Mouse (Mus musculus) olfactory bulb, adult 2 months (tissue): ENCODE measurements around the gene Hoxb8. TPM values are rescaled to one million over a fixed set of nuclear protein-coding genes. Genes with fewer than 3 reads are reported as not detected.
A peak's percentile ranks its signal among the peaks of the same experiment; 100 is the strongest.

ENCODE experiments used
- H3K27ac ChIP-seq: fragments of 200-500 bp; 2 replicates; pipeline ENCODE4 v1.5.1; 2012; ENCODE audit warnings: low read depth, low read length; ENCODE audit not compliant: insufficient read depth
- H3K4me1 ChIP-seq: fragments of 200-500 bp; 2 replicates; pipeline ENCODE4 v1.6.1; 2012; ENCODE audit warnings: low read length; ENCODE audit not compliant: control insufficient read depth, insufficient read depth
- H3K4me3 ChIP-seq: fragments of 200-500 bp; 2 replicates; pipeline ENCODE4 v1.5.1; 2012; ENCODE audit warnings: mild to moderate bottlenecking, low read depth, low read length, moderate library complexity; ENCODE audit not compliant: insufficient read depth
- CTCF ChIP-seq: fragments of 200-500 bp; IDR thresholded peaks from 2 replicates; pipeline ENCODE4 v1.5.1; 2012; ENCODE audit warnings: low read depth, mild to moderate bottlenecking, low read length, moderate library complexity; ENCODE audit not compliant: insufficient read depth
- POLR2A ChIP-seq: fragments of 200-500 bp; IDR thresholded peaks from 2 replicates; pipeline ENCODE4 v1.6.1; 2012; ENCODE audit warnings: mild to moderate bottlenecking, low read depth, low read length, moderate library complexity; ENCODE audit not compliant: insufficient read depth
- WGBS: fragments of 180-500 bp; shearing (Covaris S2); methylation state at CpG from one replicate; pipeline ENCODE4 v1.1.7; 2018; 5-methylcytosine and 5-hydroxymethylcytosine counted together
- polyA plus RNA-seq: library from polyadenylated mRNA; stranded (reverse); fragments of >200 nt; gene quantifications from 2 replicates; pipeline ENCODE4 v1.2.4, GENCODE M21; 2012; ENCODE audit warnings: low replicate concordance; ENCODE audit not compliant: missing spikeins, insufficient read depth, insufficient read length

The Hoxb8 gene
- polyA plus RNA-seq: not detected in 2 replicates

DNA sequence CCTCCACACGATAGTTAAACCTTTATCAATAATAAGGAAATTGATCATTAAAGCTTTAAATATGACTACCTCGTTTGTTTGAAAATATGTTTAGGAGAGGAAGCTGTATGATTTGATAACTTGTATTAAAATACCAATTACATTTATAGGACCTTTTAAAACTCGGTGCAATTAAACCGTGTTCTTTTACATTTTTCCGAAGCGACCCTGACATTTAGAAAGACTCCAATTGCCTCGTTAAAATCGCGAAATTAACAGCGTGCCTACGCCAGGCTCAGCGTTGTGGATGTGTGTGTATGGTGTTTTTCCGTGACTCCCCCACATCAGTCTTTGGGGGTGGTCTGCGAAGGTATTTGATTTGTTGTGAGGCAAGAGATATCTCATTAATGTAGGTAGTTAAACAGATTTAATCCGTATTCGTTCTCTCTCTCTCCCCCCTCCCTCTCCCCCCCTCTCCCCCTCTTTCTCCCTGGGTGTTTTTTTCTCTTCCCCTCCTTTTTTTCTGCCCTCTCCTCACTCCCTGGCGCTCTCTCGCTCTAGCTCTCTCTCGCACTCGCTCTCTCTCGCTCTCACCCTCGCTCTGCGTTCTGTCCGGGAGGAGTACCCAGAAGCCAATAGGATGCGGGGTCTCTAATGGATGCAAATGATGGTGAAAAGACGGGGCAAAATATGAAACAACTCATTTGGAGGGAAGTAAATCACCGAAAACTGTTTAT, at the start of gene Hoxb8:
Gene Hoxb8 (plus strand): TSS at position 51 of the 716 bp plus-strand sequence.
- Histone ChIP-seq H3K27ac (no peak within 1 kb of the TSS), H3K4me3 (no peak within 1 kb of the TSS), H3K4me1 (no peaks in the 10 kb centered on the region; the same call in 1 of the 2 replicates)
- WGBS: 3% methylated on average over 27 of the region's 27 CpGs
- TF ChIP-seq CTCF: no peak
- no peak for TF ChIP-seq POLR2A

DNA sequence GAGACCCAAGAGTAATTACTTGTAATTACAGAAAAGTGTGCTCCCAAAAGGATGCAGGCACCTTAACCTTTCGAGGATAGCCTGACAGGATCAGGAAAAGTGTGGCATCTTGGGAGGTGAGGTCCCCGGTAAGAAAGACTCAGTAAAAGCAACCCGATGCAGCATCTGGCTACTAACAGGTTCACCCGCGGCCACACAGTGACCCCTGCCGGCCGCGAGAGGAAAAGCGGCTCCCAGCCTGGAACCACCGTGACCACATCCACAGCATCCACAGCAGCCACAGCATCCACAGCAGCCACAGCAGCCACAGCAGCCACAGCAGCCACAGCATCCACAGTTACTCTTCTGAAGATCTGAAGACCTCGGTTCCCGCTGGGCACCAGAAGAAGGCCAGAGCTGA, 46.8 kb upstream of the Hoxb8 start:
- H3K27ac ChIP-seq: no peak overlapping the region
- TF ChIP-seq POLR2A (no peak), CTCF (peak; percentile 55; the same call in 1 of the 2 replicates)
- 2% methylated on average over 12 of the region's 12 CpGs for WGBS
- no peak overlapping the region for H3K4me3 ChIP-seq
- no peaks in the 10 kb centered on the region for H3K4me1 ChIP-seq

DNA sequence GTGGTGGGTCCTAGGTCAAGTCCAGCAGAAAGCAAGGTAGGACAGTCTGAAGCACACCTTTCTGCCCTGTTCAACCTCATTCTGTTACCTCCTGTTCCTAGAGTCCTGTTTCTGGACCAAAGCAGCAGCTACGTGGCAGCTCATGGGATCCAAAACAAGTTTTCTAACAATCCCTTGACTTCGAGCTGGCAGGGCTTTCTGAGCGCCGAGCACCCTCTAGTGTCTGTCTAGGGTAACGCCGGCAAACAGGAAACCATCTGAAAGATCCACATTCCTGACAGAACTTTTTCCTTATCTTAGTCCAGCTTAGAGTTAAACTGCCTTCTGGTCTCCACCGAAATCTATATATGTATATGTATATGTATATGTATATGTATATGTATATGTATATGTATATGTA, 41.5 kb upstream of the Hoxb8 start:
- 1% methylated on average over 7 of the region's 7 CpGs for WGBS
- H3K4me3 ChIP-seq: no peak overlapping the region
- no peak overlapping the region for H3K27ac ChIP-seq
- no peaks in the 10 kb centered on the region for H3K4me1 ChIP-seq
- TF ChIP-seq POLR2A (no peak), CTCF (peak; percentile 50; the same call in 1 of the 2 replicates)

DNA sequence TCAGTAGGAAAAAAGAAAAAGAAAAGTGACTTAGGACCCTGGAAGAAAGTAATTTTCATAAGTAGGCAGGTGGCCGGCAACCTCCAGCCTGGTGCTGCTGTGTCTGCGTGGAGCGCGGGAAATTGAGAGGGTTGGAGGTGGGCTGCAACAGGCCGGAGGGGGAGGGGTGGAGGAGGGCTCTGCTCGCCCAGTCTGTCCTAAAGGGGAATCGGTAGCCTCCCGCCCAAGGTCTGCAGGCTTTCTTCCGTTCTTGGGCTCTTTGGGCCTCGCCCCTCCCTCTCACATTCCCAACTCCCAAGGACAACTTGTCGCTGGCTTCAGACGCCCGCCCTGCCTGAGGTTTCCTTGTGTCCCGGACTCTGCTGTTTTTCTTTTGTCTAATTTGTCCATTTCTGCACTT, 30.8 kb upstream of the Hoxb8 start:
- Histone ChIP-seq H3K27ac (no peak overlapping the region), H3K4me1 (no peaks in the 10 kb centered on the region), H3K4me3 (no peak overlapping the region)
- TF ChIP-seq POLR2A (no peak), CTCF (no peak)
- WGBS: 3% methylated on average over 14 of the region's 14 CpGs

DNA sequence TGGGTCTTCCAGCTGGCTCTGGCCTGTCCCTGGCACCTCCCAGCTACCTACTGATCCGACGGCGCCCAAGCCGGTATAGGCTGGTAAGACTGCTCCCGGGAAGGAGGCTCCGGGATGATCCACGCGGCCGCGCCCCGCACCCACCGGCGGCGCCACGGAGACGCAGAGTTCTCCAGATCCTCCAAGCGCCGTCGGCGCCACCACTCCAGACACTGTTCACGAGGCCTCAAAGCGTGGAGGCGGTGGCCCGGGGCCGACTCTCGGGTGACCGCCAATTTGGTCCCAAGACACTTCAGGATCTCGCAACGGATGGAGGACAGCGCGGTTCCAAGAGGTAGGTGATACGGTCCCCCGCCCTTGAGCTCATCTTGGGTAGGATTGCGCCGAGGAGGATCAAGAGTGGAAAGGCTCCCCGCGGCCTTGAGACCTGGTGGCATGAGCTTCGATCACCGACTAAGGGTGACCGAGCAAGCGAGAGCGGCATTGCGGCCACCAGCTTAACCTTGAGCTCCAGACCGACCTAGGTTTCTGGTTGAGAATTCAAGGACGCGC, 30.1 kb upstream of the Hoxb8 start:
- 3% methylated on average over 46 of the region's 46 CpGs for WGBS
- H3K27ac ChIP-seq: no peak overlapping the region
- H3K4me1 ChIP-seq: no peaks in the 10 kb centered on the region
- TF ChIP-seq POLR2A: no peak
- no peak for TF ChIP-seq CTCF
- no peak overlapping the region for H3K4me3 ChIP-seq

DNA sequence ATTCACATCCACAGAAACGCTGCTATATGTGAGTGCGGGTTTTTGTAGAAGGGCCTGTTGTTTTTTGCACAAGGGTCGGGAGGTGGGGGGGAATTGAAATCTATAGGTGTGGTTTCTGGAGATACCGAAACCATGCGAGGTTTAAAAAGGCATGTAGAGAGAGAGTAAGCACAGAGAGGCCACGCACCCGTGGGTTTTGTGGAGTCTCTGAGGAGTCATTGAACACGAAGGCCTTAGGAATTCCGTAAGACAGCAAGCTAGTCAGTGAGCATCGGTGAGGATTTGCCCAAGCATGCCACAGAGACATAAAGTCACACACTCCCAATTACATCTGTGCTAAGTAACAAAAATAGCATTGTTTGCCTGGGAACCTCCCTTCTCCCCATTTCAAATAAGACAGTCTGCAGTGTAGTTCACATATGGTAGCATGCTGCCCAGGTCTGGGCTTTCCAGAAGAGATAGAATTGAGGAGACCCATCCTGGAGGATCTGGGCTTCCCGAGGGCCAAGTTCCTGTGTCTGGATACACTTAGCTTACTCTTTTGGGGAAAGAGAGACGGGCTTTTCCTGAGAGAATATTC, 29.1 kb upstream of the Hoxb8 start:
- 4% methylated on average over 12 of the region's 12 CpGs for WGBS

DNA sequence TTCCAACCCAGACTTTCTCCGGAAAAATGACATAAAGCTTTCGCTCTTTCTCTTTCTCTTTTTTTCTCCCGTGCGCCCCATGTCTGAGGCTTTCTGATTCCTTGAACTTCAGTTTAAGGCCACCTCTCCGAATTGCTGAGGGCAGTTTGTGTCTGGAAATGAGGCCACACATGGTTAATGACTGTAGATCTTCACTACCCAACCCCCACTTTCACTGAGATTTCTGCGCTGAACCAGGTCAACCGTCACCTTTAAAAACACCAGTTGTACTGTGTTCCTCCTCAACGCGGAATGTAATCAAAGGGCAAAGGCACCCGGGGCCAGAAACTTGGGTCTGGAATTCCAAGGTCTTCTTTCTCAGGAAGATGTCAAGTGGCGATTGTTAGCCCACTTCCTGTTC, 27.5 kb upstream of the Hoxb8 start:
- H3K4me1 ChIP-seq: no peaks in the 10 kb centered on the region
- H3K27ac ChIP-seq: no peak overlapping the region
- TF ChIP-seq POLR2A: no peak
- no peak for TF ChIP-seq CTCF
- H3K4me3 ChIP-seq: no peak overlapping the region
- 4% methylated on average over 11 of the region's 11 CpGs for WGBS

More for the DNA sequence above, 29.1 kb upstream of the Hoxb8 start:
- Histone ChIP-seq H3K27ac (no peak overlapping the region), H3K4me1 (no peaks in the 10 kb centered on the region), H3K4me3 (no peak overlapping the region)
- TF ChIP-seq CTCF (no peak), POLR2A (no peak)

DNA sequence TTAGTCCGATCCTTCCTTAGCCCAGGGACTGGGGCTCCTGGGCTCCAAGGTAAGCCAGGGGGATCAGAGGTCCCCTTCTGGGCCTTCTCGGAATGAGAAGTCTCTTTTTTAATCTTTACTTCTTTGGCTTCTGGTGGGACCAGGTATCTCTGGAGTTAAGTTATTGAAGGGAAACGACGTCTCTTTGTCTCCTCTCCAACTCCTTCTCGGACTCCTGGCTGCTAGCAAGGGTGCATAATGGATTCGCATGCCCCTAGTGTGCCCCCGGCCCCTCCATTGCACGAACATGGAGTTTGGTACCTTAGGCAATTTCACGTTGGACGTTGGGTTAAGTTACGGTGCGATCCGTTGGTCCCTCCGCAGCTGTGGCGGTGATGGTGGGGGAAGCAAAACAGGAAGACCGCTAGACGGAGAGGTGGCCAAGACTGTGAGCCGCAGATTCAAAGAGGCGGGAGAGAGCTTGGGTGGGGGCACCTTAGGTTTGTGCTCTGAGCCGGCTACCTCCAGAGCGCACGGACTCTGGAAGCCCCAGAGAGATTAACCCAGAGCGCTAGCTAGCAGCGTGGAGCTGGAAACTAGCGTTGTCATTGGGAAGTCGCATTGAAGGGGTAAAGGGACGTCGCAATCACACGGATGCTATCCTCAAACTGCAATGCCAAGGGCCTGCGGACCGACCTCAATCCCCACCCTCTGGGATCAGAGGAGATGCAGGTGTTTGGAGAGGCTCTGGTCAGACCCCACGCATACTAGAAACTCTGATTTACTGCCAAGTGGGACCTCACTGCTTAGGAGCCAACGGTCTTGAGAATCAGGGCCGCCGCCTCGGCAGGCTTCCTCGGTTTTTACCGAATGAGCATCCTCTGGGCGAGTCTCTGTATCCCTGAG, 26.4 kb upstream of the Hoxb8 start:
- Histone ChIP-seq H3K4me3 (no peak overlapping the region), H3K27ac (no peak overlapping the region), H3K4me1 (no peaks in the 10 kb centered on the region)
- WGBS: 3% methylated on average over 39 of the region's 39 CpGs
- TF ChIP-seq CTCF (no peak), POLR2A (no peak)
